Mouse (Mus musculus) E14TG2a.4 (cell line): ENCODE measurements at regions not wholly inside any gene's neighbourhood (a gene's known extent, or its start where the extent isn't known, plus 50 kb on each side); places are given as distances from the start of the nearest gene placed in this dataset.

Experiments used
- CTCF ChIP-seq: conservative IDR thresholded peaks from 2 replicates; pipeline ENCODE4 v1.5.1; 2014; ENCODE audit warnings: low read length
- POU5F1 ChIP-seq: IDR thresholded peaks from 2 replicates; pipeline ENCODE4 v1.6.1; 2014; ENCODE audit warnings: low read length, borderline replicate concordance

DNA sequence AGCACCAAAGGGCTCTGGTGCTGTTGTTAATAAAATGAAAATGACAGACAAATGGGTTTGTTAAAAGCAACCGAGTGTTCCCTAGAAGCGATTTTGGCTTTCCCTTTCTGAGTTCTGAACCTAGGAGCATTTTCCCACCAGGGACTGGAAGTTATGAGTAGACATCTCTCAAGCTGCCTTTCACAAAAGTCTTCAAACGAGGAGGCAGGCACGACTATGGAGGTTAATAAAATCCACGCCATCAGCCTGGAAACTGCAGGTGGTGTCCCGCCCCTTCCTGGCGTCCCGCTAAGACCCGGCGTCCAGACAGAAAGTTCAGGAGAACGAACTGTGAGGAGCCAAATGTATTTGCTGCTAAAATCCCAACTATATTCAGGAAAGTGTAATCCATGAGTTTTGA lies 91.1 kb upstream of the Gas1 start:
- TF ChIP-seq CTCF (no peak), POU5F1 (no peak)
